10 mouse cellular contexts compared by ENCODE assay signal in the genomic region with DNA sequence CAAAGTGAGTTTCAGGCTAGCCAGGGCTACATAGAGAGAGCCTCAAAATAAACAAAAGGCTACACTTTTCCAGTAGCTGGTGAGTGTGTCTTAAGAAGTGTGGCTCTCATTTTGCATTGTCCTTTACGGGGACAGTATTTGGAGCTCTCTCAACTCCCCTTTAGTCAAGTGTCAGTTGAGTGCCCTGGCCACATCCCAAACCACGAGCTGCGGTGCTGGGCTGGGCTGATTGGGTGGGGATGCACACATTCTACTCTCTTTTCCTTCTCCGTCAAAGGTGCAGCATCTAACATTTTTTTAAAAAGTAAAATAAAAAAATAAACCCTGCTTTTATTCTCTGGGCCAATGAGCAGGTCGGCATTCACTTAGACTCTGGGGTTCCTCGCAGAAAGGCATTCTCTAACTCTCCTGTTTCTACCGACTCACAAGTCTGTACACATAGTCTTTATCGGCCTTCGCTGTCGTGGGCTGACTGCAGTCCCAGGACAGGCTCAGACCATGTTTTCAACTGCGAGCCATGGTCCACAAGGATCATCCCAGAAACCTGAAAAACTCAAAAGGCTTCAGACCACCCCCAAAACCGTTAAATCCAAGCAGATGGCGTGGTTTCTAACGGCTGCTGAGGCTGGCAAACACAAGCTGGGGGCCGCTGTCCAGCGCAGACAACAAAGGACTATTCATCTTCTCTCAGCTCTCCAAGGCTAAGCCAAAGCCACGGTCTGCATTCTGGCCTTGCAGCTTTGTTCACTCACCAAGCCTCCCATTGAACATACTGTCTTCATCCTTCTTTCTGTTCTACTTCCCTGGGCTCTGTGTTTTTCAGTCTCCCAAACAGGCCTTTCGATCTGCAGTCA.
A peak's percentile ranks its signal among the peaks of the same experiment; 100 is the strongest.
DNase-seq lines count a peak whose midpoint lies in the region; ATAC-seq lines count a peak whose summit lies in the region.
"Had no signal": no experiment of that assay in that cellular context is flagged by ENCODE, and none has a peak within 500 bp of the region (broad histone marks: within the 10 kb centered on the region; RNA-seq: fewer than 3 reads in every experiment).

No protein-coding gene starts in this region.

- 55% methylated on average over 18 of the region's 18 CpGs for WGBS in forebrain, embryonic 10.5 days
- 72% methylated on average over 18 of the region's 18 CpGs for WGBS in limb, embryonic 10.5 days

- peak; percentile 19 for DNase-seq in right cerebral cortex, adult 18-20 months
- no peak for DNase-seq in right cerebral cortex, postnatal 36 days (ENCODE audit: low spot score in 2 of 2)
- peak; percentile 45 for DNase-seq in forebrain, embryonic 10.5 days (ENCODE audit: extremely low spot score, low spot score)
- DNase-seq in limb, embryonic 10.5 days (ENCODE audit: low spot score): no peak
- peak; percentile 72 for DNase-seq in retina, embryonic 14.5 days (ENCODE audit: low spot score)
- DNase-seq in thymus, postnatal 36 days: no peak
- no peak for DNase-seq in urinary bladder, adult 2 months (ENCODE audit: low spot score)

- peak overlapping the region; percentile 81 for H3K27ac ChIP-seq in forebrain, embryonic 10.5 days
- H3K27ac ChIP-seq in limb, embryonic 10.5 days: peak overlapping the region; percentile 67; the same call in 1 of the 2 replicates
- H3K27ac ChIP-seq: heart, embryonic 13.5 days; lung, embryonic 15.5 days had no signal

- no peaks in the 10 kb centered on the region for H3K9me3 ChIP-seq in forebrain, embryonic 10.5 days
- no peaks in the 10 kb centered on the region for H3K9me3 ChIP-seq in limb, embryonic 10.5 days (replicated peaks)
- H3K9me3 ChIP-seq: heart, embryonic 13.5 days; lung, embryonic 15.5 days had no signal

- no peaks in the 10 kb centered on the region for H3K36me3 ChIP-seq in forebrain, embryonic 10.5 days (replicated peaks)
- H3K36me3 ChIP-seq in limb, embryonic 10.5 days: no peaks in the 10 kb centered on the region
- H3K36me3 ChIP-seq: heart, embryonic 13.5 days; lung, embryonic 15.5 days had no signal

- H3K4me3 ChIP-seq in forebrain, embryonic 10.5 days: no peak overlapping the region
- no peak overlapping the region for H3K4me3 ChIP-seq in limb, embryonic 10.5 days
- H3K4me3 ChIP-seq: heart, embryonic 13.5 days; lung, embryonic 15.5 days had no signal

- ATAC-seq in erythroblast, adult 5-6 weeks (replicated peaks; ENCODE audit: low FRiP score, poor library complexity, severe bottlenecking): no peak

- peaks cover 28% of the 10 kb centered on the region for H3K4me1 ChIP-seq in forebrain, embryonic 10.5 days
- peaks cover 24% of the 10 kb centered on the region for H3K4me1 ChIP-seq in limb, embryonic 10.5 days
- H3K4me1 ChIP-seq: lung, embryonic 15.5 days had no signal

- no peaks in the 10 kb centered on the region for H3K27me3 ChIP-seq in forebrain, embryonic 10.5 days (ENCODE audit: poor library complexity, severe bottlenecking)
- no peaks in the 10 kb centered on the region for H3K27me3 ChIP-seq in limb, embryonic 10.5 days (ENCODE audit: low read depth, poor library complexity, severe bottlenecking)
- H3K27me3 ChIP-seq: heart, embryonic 13.5 days; lung, embryonic 15.5 days had no signal

Comparison
In these comparisons a context has a peak if more than half of its experiments do, and no peak if none do; other contexts are left out.
1. DNase-seq: peak in right cerebral cortex, adult 18-20 months (single experiment), forebrain, embryonic 10.5 days (single experiment) and retina, embryonic 14.5 days (single experiment); none in right cerebral cortex, postnatal 36 days (0 of 2), limb, embryonic 10.5 days (single experiment), thymus, postnatal 36 days (0 of 2) and urinary bladder, adult 2 months (single experiment).